ENCODE assay signal across 10 mouse cellular contexts in the genomic region with DNA sequence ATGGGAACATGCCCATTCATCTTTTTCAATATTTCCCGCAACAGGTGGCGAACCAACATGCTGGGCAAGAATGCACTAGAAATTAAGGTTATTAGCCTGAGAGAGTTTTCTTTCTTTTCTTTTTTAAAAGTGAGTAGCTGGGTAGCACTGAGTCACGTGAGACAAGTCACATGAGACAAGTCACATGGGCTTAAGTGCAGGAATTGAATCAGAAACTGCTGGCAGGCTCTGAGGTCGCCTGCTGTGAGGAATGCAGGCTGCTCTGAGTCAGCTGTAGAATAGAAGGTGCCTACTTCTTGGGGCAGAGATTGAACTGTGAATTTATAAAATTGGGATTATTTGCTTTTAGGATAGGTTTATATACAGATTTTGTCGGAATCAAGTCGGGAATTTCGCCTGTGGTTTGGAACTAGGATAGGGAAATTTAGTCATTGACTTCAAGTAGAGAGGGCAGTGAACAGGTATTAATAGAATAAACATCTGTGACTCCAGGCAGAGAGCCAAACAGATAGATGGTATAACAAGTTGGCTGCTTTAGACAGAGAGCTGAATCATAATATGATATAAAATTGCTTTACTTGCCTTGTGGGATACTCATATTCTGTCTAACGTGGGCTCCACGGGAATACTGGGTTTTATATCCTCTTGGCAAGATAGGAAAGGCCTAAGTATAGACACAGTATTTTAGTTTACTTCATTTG. TPM values are rescaled to one million over a fixed set of nuclear protein-coding genes. Genes with fewer than 3 reads are reported as not detected.
DNase-seq lines count a peak whose midpoint lies in the region; ATAC-seq and TF ChIP-seq lines count a peak whose summit lies in the region.
"Had no signal": no experiment of that assay in that cellular context is flagged by ENCODE, and none has a peak within 500 bp of the region (broad histone marks: within the 10 kb centered on the region; RNA-seq: fewer than 3 reads in every experiment).

No protein-coding gene starts in this region.

- H3K4me3 ChIP-seq in layer of hippocampus, adult 2 months, result no peak overlapping the region
- H3K4me3 ChIP-seq in limb, embryonic 15.5 days, result no peak overlapping the region
- H3K4me3 ChIP-seq: embryonic facial prominence, embryonic 12.5 days; limb, embryonic 12.5 days had no signal

- no peak overlapping the region for H3K4me2 ChIP-seq in limb, embryonic 15.5 days
- H3K4me2 ChIP-seq: embryonic facial prominence, embryonic 12.5 days; limb, embryonic 12.5 days had no signal

- 73% methylated on average over 9 of the region's 9 CpGs for WGBS in limb, embryonic 15.5 days

- H3K9ac ChIP-seq in limb, embryonic 15.5 days, result no peak overlapping the region
- H3K9ac ChIP-seq: embryonic facial prominence, embryonic 12.5 days; limb, embryonic 12.5 days had no signal

- H3K36me3 ChIP-seq in limb, embryonic 15.5 days, result no peaks in the 10 kb centered on the region
- H3K36me3 ChIP-seq: embryonic facial prominence, embryonic 12.5 days; limb, embryonic 12.5 days had no signal

- H3K9me3 ChIP-seq in limb, embryonic 15.5 days, result no peaks in the 10 kb centered on the region; the same call in 1 of the 2 replicates
- H3K9me3 ChIP-seq: embryonic facial prominence, embryonic 12.5 days had no signal

- DNase-seq in layer of hippocampus, adult 2 months (ENCODE audit: low spot score in 2 of 2), result peak in 1 of 2 experiments; percentile 26
- no peak for DNase-seq in layer of hippocampus, postnatal 10 days (ENCODE audit: low spot score in 2 of 2)
- DNase-seq in Muller cell, postnatal 12 days (ENCODE audit: inconsistent ontology term), result peak; percentile 66
- DNase-seq in cerebellum, adult 9-10 months, result peak; percentile 80
- DNase-seq in lung, postnatal 36 days, result no peak
- DNase-seq in liver, result no peak
- DNase-seq: kidney, adult 11 months had no signal

- no peak for ATAC-seq in limb, embryonic 15.5 days (ENCODE audit: insufficient number of reproducible peaks, low FRiP score, low TSS enrichment, low read depth)

- no peak for TF ChIP-seq CTCF in layer of hippocampus, adult 2 months (conservative IDR thresholded peaks at IDR 0.05)

- peak overlapping the region; percentile 64 for H3K27ac ChIP-seq in layer of hippocampus, adult 2 months
- H3K27ac ChIP-seq in limb, embryonic 15.5 days, result peak overlapping the region; percentile 9; the same call in 1 of the 2 replicates
- H3K27ac ChIP-seq: embryonic facial prominence, embryonic 12.5 days; limb, embryonic 12.5 days had no signal

- peaks cover 32% of the 10 kb centered on the region for H3K4me1 ChIP-seq in limb, embryonic 15.5 days

- no peaks in the 10 kb centered on the region for H3K27me3 ChIP-seq in limb, embryonic 15.5 days
- H3K27me3 ChIP-seq: embryonic facial prominence, embryonic 12.5 days; limb, embryonic 12.5 days had no signal

RNA-seq across cellular contexts. Expression of a gene that starts 23.6 kb away (rescaled TPM):
- total RNA-seq in layer of hippocampus, adult 2 months (2021), result 100 to 1,000 TPM; 257 to 258 TPM
- 100 to 1,000 TPM; 165 to 168 TPM for total RNA-seq in layer of hippocampus, postnatal 10 days (2021)
- 19.4 and 22.9 TPM in 2 replicates for polyA plus RNA-seq in limb, embryonic 15.5 days (2015; fragmentation: Nextera tagmentation; extraction: Ambion mirVana)

RNA-seq across cellular contexts. Expression of a gene that starts 33.4 kb away (rescaled TPM):
- 10 to 100 TPM; 47.2 to 51.9 TPM for total RNA-seq in layer of hippocampus, adult 2 months (2021)
- 10 to 100 TPM; 55.0 to 59.2 TPM for total RNA-seq in layer of hippocampus, postnatal 10 days (2021)
- 204 and 210 TPM in 2 replicates for polyA plus RNA-seq in limb, embryonic 15.5 days (2015; fragmentation: Nextera tagmentation; extraction: Ambion mirVana)

RNA-seq across cellular contexts. Expression of a gene that starts 38.9 kb away (rescaled TPM):
- 10 to 100 TPM; 30.3 to 32.9 TPM for total RNA-seq in layer of hippocampus, adult 2 months (2021)
- 10 to 100 TPM; 24.1 to 26.0 TPM for total RNA-seq in layer of hippocampus, postnatal 10 days (2021)
- polyA plus RNA-seq in limb, embryonic 15.5 days (2015; fragmentation: Nextera tagmentation; extraction: Ambion mirVana), result 50.1 and 52.4 TPM in 2 replicates

Comparison
In these comparisons a context has a peak if more than half of its experiments do, and no peak if none do; other contexts are left out.
1. DNase-seq: peak in Muller cell, postnatal 12 days (single experiment) and cerebellum, adult 9-10 months (single experiment); none in layer of hippocampus, postnatal 10 days (0 of 2), lung, postnatal 36 days (single experiment) and liver (single experiment).